Mouse (Mus musculus) forebrain, embryonic 15.5 days (tissue): ENCODE measurements around the gene Cnot10. TPM values are rescaled to one million over a fixed set of nuclear protein-coding genes. Genes with fewer than 3 reads are reported as not detected.

Experiments used
- ATAC-seq: fragments of 200-750 bp; cut with Nextera tagmentation; replicated peaks from 2 replicates; pipeline ENCODE4 v1.8.0; 2017; ENCODE audit warnings: mild to moderate bottlenecking, moderate TSS enrichment, moderate library complexity
- H3K27ac ChIP-seq: fragments of 300-500 bp; sonication (generic); replicated peaks from 2 replicates; pipeline ENCODE4 v1.5.1; 2015; ENCODE audit warnings: mild to moderate bottlenecking, inconsistent platforms
- H3K27me3 ChIP-seq: fragments of 300-500 bp; sonication (generic); 2 replicates; pipeline ENCODE4 v1.6.1; 2015; ENCODE audit warnings: inconsistent platforms
- H3K36me3 ChIP-seq: fragments of 300-500 bp; sonication (generic); 2 replicates; pipeline ENCODE4 v1.6.1; 2015; ENCODE audit warnings: mild to moderate bottlenecking, inconsistent platforms
- H3K4me1 ChIP-seq: fragments of 300-500 bp; sonication (generic); 2 replicates; pipeline ENCODE4 v1.6.1; 2015; ENCODE audit warnings: inconsistent platforms
- H3K4me2 ChIP-seq: fragments of 300-500 bp; sonication (generic); replicated peaks from 2 replicates; pipeline ENCODE4 v1.6.1; 2015; ENCODE audit warnings: mild to moderate bottlenecking, inconsistent platforms
- H3K4me3 ChIP-seq: fragments of 300-500 bp; sonication (generic); 2 replicates; pipeline ENCODE4 v1.5.1; 2015; ENCODE audit warnings: mild to moderate bottlenecking, inconsistent platforms
- H3K9ac ChIP-seq: fragments of 300-500 bp; sonication (generic); replicated peaks from 2 replicates; pipeline ENCODE4 v1.6.1; 2015; ENCODE audit warnings: mild to moderate bottlenecking, inconsistent platforms
- H3K9me3 ChIP-seq: fragments of 300-500 bp; sonication (generic); 2 replicates; pipeline ENCODE4 v1.6.1; 2016; ENCODE audit warnings: inconsistent platforms
- whole genome bisulfite sequencing: fragments of 180-500 bp; shearing (Covaris S2); methylation state at CpG from one replicate; pipeline ENCODE4 v1.1.7; 2015; ENCODE audit warnings: mixed read lengths; 5-methylcytosine and 5-hydroxymethylcytosine counted together
- polyA plus RNA-seq: library from polyadenylated mRNA; unstranded; fragments of >200 nt; fragmentation: Nextera tagmentation; extraction: Ambion mirVana; gene quantifications from 2 replicates; pipeline ENCODE4 v1.2.1, GENCODE M21; 2015

The Cnot10 gene
- polyA plus RNA-seq, 1 experiment from 2014 or later, result 57.9 TPM

DNA sequence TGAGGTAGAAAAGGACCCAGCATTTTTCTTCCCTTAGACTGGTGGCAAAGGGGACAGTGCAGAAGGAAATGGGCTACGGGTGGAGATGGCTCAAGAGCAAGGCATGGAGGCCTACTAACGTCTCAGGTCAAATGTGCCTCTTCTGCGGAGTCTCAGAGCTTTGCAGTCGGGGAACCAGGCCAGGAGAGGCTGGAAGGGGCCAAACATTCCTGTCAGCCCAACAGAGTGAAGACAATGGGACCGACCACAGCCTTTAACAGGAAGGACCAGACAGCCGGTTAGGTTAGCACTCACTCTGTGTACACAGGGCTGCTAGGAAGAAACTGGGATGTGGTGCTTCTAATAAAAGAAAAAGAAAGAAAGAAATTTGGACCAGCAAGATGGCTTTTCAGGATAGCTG, 90.0 kb downstream of the Cnot10 start:
- 0 out of 2 replicates have a peak, but pooled peaks cover 12% of the 10 kb centered on the region for H3K4me1 ChIP-seq
- no peak overlapping the region for H3K27ac ChIP-seq
- no peak overlapping the region for H3K9ac ChIP-seq
- H3K36me3 ChIP-seq, result no peaks in the 10 kb centered on the region
- WGBS, result 20% methylated on average over 6 of the region's 6 CpGs
- H3K4me2 ChIP-seq, result no peak overlapping the region
- H3K27me3 ChIP-seq, result peaks cover 29% of the 10 kb centered on the region; the same call in 1 of the 2 replicates
- no peak overlapping the region for H3K4me3 ChIP-seq
- no peaks in the 10 kb centered on the region for H3K9me3 ChIP-seq
- ATAC-seq, result no peak

DNA sequence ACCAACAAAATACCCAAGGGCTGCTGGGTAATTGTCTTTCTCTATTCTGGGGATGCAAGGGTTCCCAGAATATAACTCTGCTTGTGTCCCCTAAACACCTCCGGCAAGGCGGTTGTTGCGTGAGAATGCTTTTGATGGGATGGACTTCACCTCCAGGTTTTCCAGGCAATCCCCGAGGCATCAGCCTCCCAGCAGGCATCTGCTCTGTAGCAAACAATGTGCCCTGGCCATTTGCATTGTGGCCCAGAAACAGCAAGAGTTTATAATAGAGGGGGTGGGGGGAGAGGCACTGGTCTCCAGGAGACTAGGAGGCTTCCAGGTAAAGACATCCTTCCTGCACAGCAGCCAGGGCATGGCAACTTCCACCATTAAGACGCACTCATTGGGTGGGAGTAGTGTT, 90.9 kb downstream of the Cnot10 start:
- Histone ChIP-seq H3K27ac (no peak overlapping the region), H3K4me1 (peaks cover 12% of the 10 kb centered on the region; the same call in 1 of the 2 replicates), H3K36me3 (no peaks in the 10 kb centered on the region), H3K4me2 (no peak overlapping the region), H3K27me3 (peaks cover 29% of the 10 kb centered on the region; the same call in 1 of the 2 replicates), H3K9ac (no peak overlapping the region), H3K9me3 (no peaks in the 10 kb centered on the region), H3K4me3 (no peak overlapping the region)
- ATAC-seq, result no peak
- WGBS, result 14% methylated on average over 5 of the region's 5 CpGs

DNA sequence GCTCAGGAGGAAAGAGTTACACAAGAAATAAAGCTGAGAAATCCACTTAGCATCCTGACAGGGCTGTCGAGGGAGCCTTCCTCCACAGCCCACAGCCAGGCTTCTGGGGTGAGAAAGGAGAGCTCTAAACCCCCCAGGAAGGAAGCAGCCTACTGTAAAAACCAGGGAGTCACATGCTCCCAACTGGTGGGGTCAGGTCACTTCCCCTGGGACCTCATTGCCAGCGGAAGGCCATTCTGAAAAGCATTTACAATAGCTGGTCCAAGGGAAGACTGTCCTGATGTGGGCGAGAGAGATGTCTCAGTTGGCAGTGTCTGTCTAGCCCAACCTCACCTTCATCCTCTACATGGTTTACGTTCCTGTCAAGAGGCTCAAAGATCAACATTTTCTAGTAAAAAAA, 91.5 kb downstream of the Cnot10 start:
- no peak overlapping the region for H3K4me2 ChIP-seq
- no peak overlapping the region for H3K9ac ChIP-seq
- H3K4me3 ChIP-seq, result no peak overlapping the region
- no peaks in the 10 kb centered on the region for H3K36me3 ChIP-seq
- no peak overlapping the region for H3K27ac ChIP-seq
- peaks cover 15% of the 10 kb centered on the region; the same call in 1 of the 2 replicates for H3K4me1 ChIP-seq
- no peaks in the 10 kb centered on the region for H3K9me3 ChIP-seq
- no peak for ATAC-seq
- H3K27me3 ChIP-seq, result peaks cover 29% of the 10 kb centered on the region; the same call in 1 of the 2 replicates
- 28% methylated on average over 4 of the region's 4 CpGs for WGBS

DNA sequence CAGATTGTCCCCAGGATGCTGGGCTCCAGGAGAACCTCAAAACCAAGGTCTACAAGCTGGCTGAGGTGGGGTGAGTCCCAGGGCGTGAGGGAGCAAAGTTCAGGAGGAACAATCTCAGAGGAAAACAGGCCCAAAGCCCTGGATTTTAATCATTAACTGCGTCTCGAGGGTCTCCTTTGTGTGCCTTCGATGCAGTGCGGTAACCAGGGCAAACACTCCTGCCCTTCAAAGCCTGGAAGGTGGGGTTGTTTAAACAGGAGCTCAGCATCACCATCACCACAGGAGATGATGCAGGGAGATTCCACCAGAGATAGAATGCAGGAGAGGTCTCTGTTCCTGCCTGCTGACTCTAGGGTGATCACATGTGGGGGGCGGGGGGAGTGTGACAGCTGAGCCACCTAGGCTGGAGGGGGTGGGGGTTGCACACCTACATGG, 92.3 kb downstream of the Cnot10 start:
- Histone ChIP-seq H3K4me2 (no peak overlapping the region), H3K27ac (no peak overlapping the region), H3K36me3 (no peaks in the 10 kb centered on the region), H3K27me3 (peaks cover 29% of the 10 kb centered on the region; the same call in 1 of the 2 replicates), H3K9ac (no peak overlapping the region), H3K9me3 (no peaks in the 10 kb centered on the region), H3K4me3 (no peak overlapping the region), H3K4me1 (peaks cover 15% of the 10 kb centered on the region; the same call in 1 of the 2 replicates)
- ATAC-seq, result no peak
- 13% methylated on average over 6 of the region's 6 CpGs for WGBS

DNA sequence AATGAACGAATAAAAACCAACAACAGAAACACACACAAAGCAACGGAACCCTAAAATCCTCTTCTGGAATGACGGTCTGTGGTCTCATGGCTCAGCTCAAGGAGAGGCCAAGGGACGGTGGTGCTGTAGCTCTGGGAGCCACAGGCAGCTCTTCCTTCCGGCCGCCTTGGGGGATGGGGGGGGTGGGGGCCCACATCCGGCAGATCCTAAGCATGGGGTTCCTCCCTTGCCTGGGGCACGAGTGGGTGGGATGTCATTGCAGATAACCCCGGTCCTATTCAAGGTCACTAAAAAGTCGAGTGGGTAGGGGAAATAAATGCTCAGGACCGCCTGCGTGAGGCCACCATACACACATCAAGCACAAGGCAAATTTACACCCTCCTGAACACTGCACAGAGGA, 93.2 kb downstream of the Cnot10 start:
- Histone ChIP-seq H3K4me1 (peaks cover 15% of the 10 kb centered on the region; the same call in 1 of the 2 replicates), H3K9me3 (no peaks in the 10 kb centered on the region), H3K27me3 (peaks cover 29% of the 10 kb centered on the region; the same call in 1 of the 2 replicates), H3K9ac (no peak overlapping the region), H3K4me2 (no peak overlapping the region), H3K4me3 (no peak overlapping the region), H3K27ac (no peak overlapping the region), H3K36me3 (no peaks in the 10 kb centered on the region)
- WGBS, result 75% methylated on average over 12 of the region's 12 CpGs
- ATAC-seq, result no peak

DNA sequence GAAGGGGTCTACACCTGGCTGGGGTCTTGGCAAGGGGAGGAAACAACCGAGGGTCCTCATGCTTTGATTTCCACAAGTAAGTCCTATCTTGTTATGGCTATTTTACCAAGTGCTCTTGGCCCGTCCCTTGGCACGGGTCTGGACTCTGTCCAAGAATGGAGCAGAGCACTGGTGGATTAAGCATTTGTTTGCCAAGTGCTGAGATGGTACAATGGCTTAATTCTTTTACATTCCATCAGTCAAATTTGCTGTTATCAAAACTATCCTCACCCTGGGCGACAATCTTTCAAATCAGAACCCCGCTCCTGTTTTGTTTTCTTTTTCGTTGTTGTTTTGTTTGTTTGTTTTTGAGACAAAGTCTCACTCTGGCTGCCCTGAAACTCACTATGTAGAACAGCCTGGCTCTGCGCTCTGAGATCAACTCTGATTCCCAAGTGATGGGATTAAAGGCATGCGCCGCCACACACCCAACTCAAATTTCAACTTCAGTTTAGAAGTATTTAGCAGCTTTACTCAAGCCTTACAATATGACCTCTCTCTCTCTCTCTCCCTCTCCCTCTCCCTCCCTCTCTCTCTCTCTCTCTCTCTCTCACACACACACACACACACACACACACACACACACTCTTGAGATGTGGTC, 95.1 kb downstream of the Cnot10 start:
- Histone ChIP-seq H3K4me1 (peaks cover 15% of the 10 kb centered on the region; the same call in 1 of the 2 replicates), H3K9ac (no peak overlapping the region), H3K27ac (no peak overlapping the region), H3K36me3 (no peaks in the 10 kb centered on the region), H3K4me2 (no peak overlapping the region), H3K27me3 (peaks cover 29% of the 10 kb centered on the region; the same call in 1 of the 2 replicates), H3K9me3 (no peaks in the 10 kb centered on the region), H3K4me3 (no peak overlapping the region)
- 22% methylated on average over 9 of the region's 9 CpGs for WGBS
- ATAC-seq, result no peak

DNA sequence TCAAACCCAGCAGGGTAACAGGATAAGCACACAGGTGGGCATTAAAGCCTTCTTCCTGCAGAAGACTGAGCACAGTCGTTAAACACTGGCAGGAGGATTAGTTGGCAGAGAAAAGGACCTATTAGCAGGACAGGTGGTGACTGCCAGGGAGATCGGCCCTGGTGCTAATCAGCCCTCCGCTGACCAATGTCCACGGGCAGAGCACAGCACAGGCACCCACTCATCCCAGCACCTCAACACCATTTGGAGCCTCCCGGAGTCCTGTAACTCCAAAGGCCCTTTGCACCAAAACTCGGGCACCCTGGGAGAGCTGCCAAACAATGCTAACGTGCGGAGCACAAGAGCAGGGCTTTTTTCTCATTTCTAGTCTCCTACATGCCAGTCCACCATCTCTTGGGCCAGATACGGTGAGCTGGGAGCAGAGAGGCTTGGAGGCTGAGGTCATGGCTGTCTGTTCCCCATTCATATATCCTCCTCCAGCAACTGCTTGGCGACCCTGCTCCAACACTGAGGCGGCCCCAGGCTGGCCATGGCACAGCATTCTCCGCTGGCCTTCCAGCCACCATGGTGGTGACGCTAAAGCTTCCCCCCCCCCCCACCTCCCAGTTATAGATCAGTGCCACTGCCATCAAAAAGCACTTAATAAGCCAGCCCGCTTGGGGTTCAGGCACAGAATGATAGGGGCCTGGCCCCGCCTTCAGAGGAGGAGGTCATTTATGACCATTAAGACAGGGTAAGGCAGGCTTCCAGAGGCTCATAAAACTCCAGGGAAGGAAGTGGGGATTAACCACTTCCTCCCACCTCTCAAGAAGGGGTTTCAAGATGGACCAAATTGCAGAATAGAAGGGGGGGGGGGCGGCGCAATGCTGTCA, 95.9 kb downstream of the Cnot10 start:
- Histone ChIP-seq H3K4me2 (no peak overlapping the region), H3K27me3 (peaks cover 24% of the 10 kb centered on the region; the same call in 1 of the 2 replicates), H3K27ac (no peak overlapping the region), H3K4me1 (peaks cover 15% of the 10 kb centered on the region; the same call in 1 of the 2 replicates), H3K36me3 (no peaks in the 10 kb centered on the region), H3K9me3 (no peaks in the 10 kb centered on the region), H3K4me3 (no peak overlapping the region), H3K9ac (no peak overlapping the region)
- no peak for ATAC-seq
- 54% methylated on average over 16 of the region's 17 CpGs for WGBS

DNA sequence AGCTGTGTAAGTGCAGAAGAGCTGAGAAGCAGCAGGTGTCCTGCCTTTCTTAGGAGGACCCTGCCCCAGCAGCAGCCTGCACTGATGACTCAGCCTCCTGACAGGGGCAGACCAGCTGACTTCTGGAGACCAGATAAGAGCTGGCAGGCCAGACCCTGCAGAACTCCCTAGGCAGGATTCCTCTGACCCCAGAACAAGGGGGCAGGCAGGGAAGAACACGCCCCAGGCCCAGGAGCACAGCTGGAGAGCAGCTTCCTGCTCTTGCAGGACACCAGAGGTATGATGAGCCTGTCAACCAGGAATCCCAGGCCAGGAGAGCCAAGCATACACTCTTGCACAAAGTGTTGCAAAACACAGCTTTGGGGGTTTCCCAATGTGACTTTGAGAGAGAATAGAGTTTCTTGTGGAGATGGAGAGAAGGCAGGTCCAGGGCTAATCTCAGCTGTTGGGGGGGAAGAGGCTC, 98.7 kb downstream of the Cnot10 start:
- no peak for ATAC-seq
- Histone ChIP-seq H3K4me3 (no peak overlapping the region), H3K4me2 (no peak overlapping the region), H3K4me1 (peaks cover 15% of the 10 kb centered on the region; the same call in 1 of the 2 replicates), H3K9me3 (no peaks in the 10 kb centered on the region), H3K27me3 (0 out of 2 replicates have a peak, but pooled peaks cover 2% of the 10 kb centered on the region), H3K27ac (no peak overlapping the region), H3K9ac (no peak overlapping the region), H3K36me3 (no peaks in the 10 kb centered on the region)
- 52% methylated on average over 1 of the region's 1 CpGs for WGBS

DNA sequence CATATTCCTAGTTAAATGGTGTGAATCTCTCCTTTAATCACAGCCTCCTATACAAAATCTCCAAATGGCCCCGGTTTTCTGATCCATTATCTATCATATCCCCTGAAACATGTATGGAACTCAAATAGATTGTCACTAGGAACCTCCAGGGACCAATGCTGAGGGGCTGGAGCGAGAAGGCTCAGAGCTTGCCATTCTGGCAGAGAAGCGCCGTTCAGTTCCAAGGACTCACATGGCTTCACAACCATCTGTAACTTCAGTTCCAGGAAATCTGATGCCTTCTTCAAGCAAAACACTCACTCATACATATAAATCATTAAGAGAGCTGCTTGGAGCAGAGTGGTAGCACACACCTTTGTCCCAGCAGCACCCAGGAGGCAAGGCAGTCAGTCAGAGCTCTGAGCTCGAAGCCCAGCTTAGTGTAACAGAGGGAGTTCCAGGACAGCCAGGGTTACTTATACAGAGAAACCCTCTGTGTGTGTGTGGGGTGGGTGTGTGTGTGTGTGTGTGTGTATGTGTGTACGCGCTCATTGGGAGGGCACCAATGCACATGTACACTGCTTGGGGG, 100.9 kb downstream of the Cnot10 start:
- no peak for ATAC-seq
- Histone ChIP-seq H3K4me1 (0 out of 2 replicates have a peak, but pooled peaks cover 2% of the 10 kb centered on the region), H3K9me3 (no peaks in the 10 kb centered on the region), H3K27me3 (no peaks in the 10 kb centered on the region), H3K4me3 (no peak overlapping the region), H3K36me3 (no peaks in the 10 kb centered on the region), H3K27ac (no peak overlapping the region), H3K9ac (no peak overlapping the region; the same call in 1 of the 2 replicates), H3K4me2 (no peak overlapping the region)
- WGBS, result 73% methylated on average over 7 of the region's 7 CpGs

DNA sequence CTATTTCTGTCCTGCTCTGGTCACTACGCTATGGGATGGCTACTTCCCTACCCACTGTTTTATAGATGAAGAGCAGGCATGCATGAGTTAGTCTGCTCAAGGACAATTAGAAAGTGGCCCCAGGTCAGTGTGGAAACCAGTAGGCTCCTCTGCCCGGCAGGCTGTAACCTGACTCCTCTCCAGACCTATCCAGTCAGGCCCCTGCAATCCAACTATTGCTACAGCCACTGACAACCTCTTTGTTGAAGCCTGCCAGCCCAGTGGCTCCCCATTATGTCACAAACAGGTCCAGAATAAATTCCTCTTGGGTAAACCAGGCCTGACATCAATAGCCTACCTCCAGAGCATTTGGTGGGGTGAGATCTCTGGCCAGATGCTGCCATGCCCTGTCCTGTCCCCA, 103.4 kb downstream of the Cnot10 start:
- Histone ChIP-seq H3K4me1 (no peaks in the 10 kb centered on the region), H3K36me3 (no peaks in the 10 kb centered on the region), H3K4me2 (no peak overlapping the region), H3K9me3 (no peaks in the 10 kb centered on the region), H3K9ac (no peak overlapping the region), H3K4me3 (no peak overlapping the region), H3K27me3 (no peaks in the 10 kb centered on the region), H3K27ac (no peak overlapping the region)
- no peak for ATAC-seq
- 12% methylated on average over 2 of the region's 2 CpGs for WGBS
